Mouse (Mus musculus) layer of hippocampus, postnatal 14 days (tissue): Measurements from ENCODE around the gene Abca7. TPM values are rescaled to one million over a fixed set of nuclear protein-coding genes. Genes with fewer than 3 reads are reported as not detected.

Source experiments
- DNase-seq, 2 experiments: peaks; one replicate each; pipeline ENCODE4 v3.0.0; 2021 to 2022; ENCODE audit warnings: low spot score in 2 of 2, mixed read lengths in 1 of 2
- total RNA-seq, 2 experiments: library from RNA; stranded (reverse); gene quantifications; 2 replicates each; pipeline ENCODE4 v1.2.3; 2021

Gene Abca7
- total RNA-seq, 2 experiments from 2014 or later, result 9.8 to 10.5 TPM

- no peak for DNase-seq
These were observed 23.5 kb upstream of the Abca7 start for GRCm38 (mm10) chr10:79972831-79973230.

- DNase-seq, result no peak
These were observed 22.2 kb upstream of the Abca7 start for GRCm38 (mm10) chr10:79974087-79974486.

- DNase-seq, result no peak
These were observed 21.6 kb upstream of the Abca7 start for GRCm38 (mm10) chr10:79974668-79975067.

GRCm38 (mm10) chr10:79976071-79976721 lies 20.1 kb upstream of the Abca7 start:
- DNase-seq, result no peak

GRCm38 (mm10) chr10:79976722-79977107 lies 19.6 kb upstream of the Abca7 start:
- no peak for DNase-seq

GRCm38 (mm10) chr10:79977324-79977723 lies 19.0 kb upstream of the Abca7 start:
- DNase-seq, result no peak

GRCm38 (mm10) chr10:79978061-79978460 lies 18.2 kb upstream of the Abca7 start:
- no peak for DNase-seq

- no peak for DNase-seq
These were observed 16.7 kb upstream of the Abca7 start for GRCm38 (mm10) chr10:79979401-79980155.

- DNase-seq, result no peak
These were observed 13.1 kb upstream of the Abca7 start for GRCm38 (mm10) chr10:79983205-79983604.

GRCm38 (mm10) chr10:79983670-79984069 lies 12.6 kb upstream of the Abca7 start:
- peak; percentile 63 to 68 for DNase-seq

GRCm38 (mm10) chr10:79984195-79984816 lies 12.0 kb upstream of the Abca7 start, which contains the start of gene Tmem259:
Tmem259 (minus strand) TSS chr10:79984330.
- DNase-seq, result peak; percentile 80 to 82

GRCm38 (mm10) chr10:79984871-79985270 lies 11.4 kb upstream of the Abca7 start:
- DNase-seq, result peak; percentile 96 to 98

GRCm38 (mm10) chr10:79985334-79986231 lies 10.7 kb upstream of the Abca7 start:
- DNase-seq, result peak; percentile 67 to 74

GRCm38 (mm10) chr10:79986232-79986878 lies 9.9 kb upstream of the Abca7 start:
- no peak for DNase-seq

GRCm38 (mm10) chr10:79986963-79987362 lies 9.3 kb upstream of the Abca7 start:
- peak; percentile 83 for DNase-seq

- DNase-seq, result no peak
These were observed 8.4 kb upstream of the Abca7 start for GRCm38 (mm10) chr10:79987771-79988505.

GRCm38 (mm10) chr10:79988506-79989271 lies 7.6 kb upstream of the Abca7 start, which contains the start of gene Cnn2:
Cnn2 (plus strand) TSS chr10:79988584.
- DNase-seq, result no peak

- no peak for DNase-seq
These were observed 7.0 kb upstream of the Abca7 start for GRCm38 (mm10) chr10:79989272-79989786.

- DNase-seq, result no peak
These were observed 6.4 kb upstream of the Abca7 start for GRCm38 (mm10) chr10:79989870-79990269.
